Comparison of ENCODE assay signal across 11 mouse cellular contexts in the genomic region with DNA sequence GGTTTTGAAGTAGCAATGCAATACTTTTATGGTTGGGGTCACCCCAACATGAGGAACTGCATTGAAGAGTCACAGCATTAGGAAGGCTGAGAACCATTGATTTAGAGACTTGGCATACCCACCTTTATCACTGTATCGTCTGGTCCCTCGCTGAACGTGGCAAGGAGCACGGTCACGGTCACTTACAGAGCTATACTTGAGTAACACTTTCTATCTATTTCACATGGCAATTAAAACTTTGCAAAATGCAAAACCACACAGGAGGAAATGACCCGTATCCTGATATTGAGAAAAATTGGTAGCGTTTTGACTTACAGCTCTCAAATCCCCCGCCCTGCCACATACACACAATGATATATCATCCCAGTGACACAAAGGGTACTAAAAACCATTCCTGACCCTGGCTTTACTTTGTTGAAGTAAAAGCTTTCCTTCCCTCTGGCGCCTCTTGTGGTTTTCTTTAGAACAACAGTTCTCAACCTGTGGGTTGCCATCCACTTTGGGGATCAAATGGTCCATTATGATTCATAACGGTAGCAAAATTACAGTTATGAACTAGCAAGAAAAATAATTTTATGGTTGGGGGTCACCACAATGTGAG.
DNase-seq lines count a peak whose midpoint lies in the region; ATAC-seq and TF ChIP-seq lines count a peak whose summit lies in the region.
"Had no signal": no experiment of that assay in that cellular context is flagged by ENCODE, and none has a peak within 500 bp of the region (broad histone marks: within the 10 kb centered on the region; RNA-seq: fewer than 3 reads in every experiment).

No protein-coding gene starts in this region.

- 81% methylated on average over 10 of the region's 10 CpGs for WGBS in hindbrain, embryonic 11.5 days
- 81% methylated on average over 10 of the region's 10 CpGs for WGBS in hindbrain, embryonic 16.5 days
- 23% methylated on average over 10 of the region's 10 CpGs for WGBS in thymus, adult 2 months
- 83% methylated on average over 10 of the region's 10 CpGs for WGBS in midbrain, embryonic 15.5 days

- no peak overlapping the region for H3K9ac ChIP-seq in hindbrain, embryonic 11.5 days (ENCODE audit: low read depth, low read length)
- no peak overlapping the region for H3K9ac ChIP-seq in hindbrain, embryonic 16.5 days (ENCODE audit: low read depth, low read length)
- H3K9ac ChIP-seq in midbrain, embryonic 15.5 days: no peak overlapping the region

- no peaks in the 10 kb centered on the region for H3K36me3 ChIP-seq in hindbrain, embryonic 11.5 days (ENCODE audit: control insufficient read depth, insufficient read depth, low read length)
- no peaks in the 10 kb centered on the region for H3K36me3 ChIP-seq in hindbrain, embryonic 16.5 days (ENCODE audit: control insufficient read depth, insufficient read depth, low read length)
- no peaks in the 10 kb centered on the region for H3K36me3 ChIP-seq in thymus, adult 2 months (ENCODE audit: control insufficient read depth, insufficient read depth, low read length)
- H3K36me3 ChIP-seq in midbrain, embryonic 15.5 days (replicated peaks): no peaks in the 10 kb centered on the region

- no peak overlapping the region for H3K4me2 ChIP-seq in hindbrain, embryonic 11.5 days (replicated peaks; ENCODE audit: low read depth, low read length)
- H3K4me2 ChIP-seq in hindbrain, embryonic 16.5 days (ENCODE audit: low read length): no peak overlapping the region
- no peak overlapping the region for H3K4me2 ChIP-seq in midbrain, embryonic 15.5 days

- H3K4me3 ChIP-seq in hindbrain, embryonic 11.5 days (ENCODE audit: low read depth, low read length): no peak overlapping the region
- H3K4me3 ChIP-seq in hindbrain, embryonic 16.5 days (ENCODE audit: low read length): no peak overlapping the region
- no peak overlapping the region for H3K4me3 ChIP-seq in thymus, adult 2 months (ENCODE audit: control insufficient read depth, insufficient read depth, low read length)
- no peak overlapping the region for H3K4me3 ChIP-seq in midbrain, embryonic 15.5 days
- H3K4me3 ChIP-seq: myocyte had no signal

- H3K27ac ChIP-seq in hindbrain, embryonic 11.5 days (ENCODE audit: low read depth, low read length): no peak overlapping the region
- no peak overlapping the region for H3K27ac ChIP-seq in hindbrain, embryonic 16.5 days (ENCODE audit: low read depth, low read length)
- H3K27ac ChIP-seq in thymus, adult 2 months (ENCODE audit: control insufficient read depth, insufficient read depth, low read length): no peak overlapping the region
- H3K27ac ChIP-seq in midbrain, embryonic 15.5 days: no peak overlapping the region

- TF ChIP-seq CTCF in thymus, adult 2 months (IDR thresholded peaks at IDR 0.05; ENCODE audit: borderline replicate concordance, control insufficient read depth, extremely low read depth, insufficient read depth, low read length, poor library complexity): no peak

- peak; percentile 56 for DNase-seq in hindbrain, embryonic 11.5 days (ENCODE audit: low spot score)
- peak; percentile 18 for DNase-seq in thymus, adult 2 months
- no peak for DNase-seq in thymus, adult 18-20 months
- peak; percentile 23 for DNase-seq in c-Kit-positive CD71-positive TER-119-negative erythroid progenitor cells, embryonic 14.5 days (ENCODE audit: low read depth)
- peak; percentile 62 for DNase-seq in retina, postnatal 1 day
- no peak for DNase-seq in right cerebral cortex, postnatal 10 days (ENCODE audit: low spot score in 2 of 2)
- DNase-seq: cerebellum, adult 9-11 months had no signal

- no peaks in the 10 kb centered on the region for H3K27me3 ChIP-seq in hindbrain, embryonic 11.5 days (ENCODE audit: control insufficient read depth, insufficient read depth, low read length)
- H3K27me3 ChIP-seq in hindbrain, embryonic 16.5 days (replicated peaks; ENCODE audit: control insufficient read depth, insufficient read depth, low read length): no peaks in the 10 kb centered on the region
- H3K27me3 ChIP-seq in thymus, adult 2 months (ENCODE audit: control insufficient read depth, insufficient read depth, low read length): no peaks in the 10 kb centered on the region
- H3K27me3 ChIP-seq in midbrain, embryonic 15.5 days (replicated peaks): no peaks in the 10 kb centered on the region

- TF ChIP-seq POLR2A in thymus, adult 2 months (IDR thresholded peaks at IDR 0.05; ENCODE audit: control insufficient read depth, extremely low read depth, insufficient read depth, low read length, poor library complexity): no peak

- no peaks in the 10 kb centered on the region for H3K9me3 ChIP-seq in hindbrain, embryonic 11.5 days (ENCODE audit: control insufficient read depth, low read length)
- H3K9me3 ChIP-seq in hindbrain, embryonic 16.5 days (ENCODE audit: control insufficient read depth, low read length): no peaks in the 10 kb centered on the region
- no peaks in the 10 kb centered on the region for H3K9me3 ChIP-seq in midbrain, embryonic 15.5 days

- no peak for ATAC-seq in hindbrain, embryonic 11.5 days (ENCODE audit: low FRiP score)
- no peak for ATAC-seq in hindbrain, embryonic 16.5 days
- ATAC-seq in midbrain, embryonic 15.5 days (replicated peaks): no peak
- ATAC-seq: intestine, embryonic 16.5 days had no signal

- H3K4me1 ChIP-seq in hindbrain, embryonic 11.5 days (replicated peaks; ENCODE audit: control insufficient read depth, insufficient read depth, low read length): peaks cover 10% of the 10 kb centered on the region
- peaks cover 12% of the 10 kb centered on the region for H3K4me1 ChIP-seq in hindbrain, embryonic 16.5 days (ENCODE audit: control insufficient read depth, insufficient read depth, low read depth, low read length)
- H3K4me1 ChIP-seq in thymus, adult 2 months (replicated peaks; ENCODE audit: control insufficient read depth, insufficient read depth, low read length): no peaks in the 10 kb centered on the region
- H3K4me1 ChIP-seq in midbrain, embryonic 15.5 days: peaks cover 16% of the 10 kb centered on the region

Comparison
In these comparisons a context has a peak if more than half of its experiments do, and no peak if none do; other contexts are left out.
1. DNase-seq: peak in hindbrain, embryonic 11.5 days (single experiment), thymus, adult 2 months (single experiment), c-Kit-positive CD71-positive TER-119-negative erythroid progenitor cells, embryonic 14.5 days (single experiment) and retina, postnatal 1 day (single experiment); none in thymus, adult 18-20 months (0 of 2) and right cerebral cortex, postnatal 10 days (0 of 2).